Mouse (Mus musculus) kidney, postnatal 25 days (tissue): ENCODE measurements around the gene Ubash3b.

Source experiments
- DNase-seq, 2 experiments: peaks; one replicate each; pipeline ENCODE4 v3.0.0; 2021; ENCODE audit warnings: mixed read lengths in 2 of 2

Gene Ubash3b

GRCm38 (mm10) chr9:41161413-41161812 lies at the start of gene Ubash3b:
Ubash3b (minus strand) TSS chr9:41161697.
- DNase-seq, result peak in 1 of 2 experiments; percentile 46

DNA sequence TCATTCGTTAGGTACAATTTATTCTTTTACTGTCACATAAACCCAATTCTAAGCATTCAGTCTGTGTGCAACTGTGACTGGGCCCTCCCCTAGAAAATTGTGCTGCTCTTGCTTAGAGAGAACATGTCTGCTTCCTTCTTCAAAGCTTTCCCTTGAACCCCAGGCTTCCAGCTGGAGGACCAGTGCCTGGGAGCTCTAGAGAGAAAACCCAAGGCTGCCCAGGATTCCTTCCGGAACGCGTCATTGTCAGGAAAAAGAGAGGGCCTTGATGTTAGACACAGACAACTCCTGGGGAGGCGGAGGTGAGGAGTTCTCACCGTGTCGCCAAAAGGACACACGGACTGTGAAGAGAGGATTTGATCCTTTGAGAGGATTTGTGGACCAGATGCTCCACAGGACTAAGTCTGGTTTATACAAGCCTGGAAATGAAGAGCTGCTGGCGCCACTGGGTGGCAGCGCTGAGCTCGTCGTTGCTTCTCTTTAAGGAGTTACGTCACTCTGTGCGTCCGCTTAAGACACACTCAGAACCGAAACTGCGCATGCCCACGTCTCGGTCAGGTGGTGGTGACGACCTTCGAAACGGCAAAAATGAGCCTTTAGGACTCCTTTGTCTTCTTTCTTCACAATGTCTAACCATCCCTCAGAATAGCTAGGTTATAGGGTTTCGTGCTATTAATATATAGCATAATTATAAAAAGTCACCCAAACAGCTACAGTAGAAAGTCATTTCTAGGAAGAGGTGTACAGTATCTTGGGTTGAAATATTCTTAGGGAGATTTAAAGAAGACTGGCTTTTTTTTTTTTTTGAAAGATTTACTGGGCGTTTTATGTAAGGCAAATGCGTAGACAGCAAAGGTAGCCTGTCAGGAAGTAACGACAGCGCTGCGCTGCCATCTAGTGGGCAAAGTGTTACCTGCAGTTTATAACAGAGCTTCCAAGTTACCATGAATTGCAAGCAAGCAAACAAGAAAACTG lies 45.9 kb upstream of the Ubash3b start:
- peak; percentile 97 to 98 for DNase-seq

DNA sequence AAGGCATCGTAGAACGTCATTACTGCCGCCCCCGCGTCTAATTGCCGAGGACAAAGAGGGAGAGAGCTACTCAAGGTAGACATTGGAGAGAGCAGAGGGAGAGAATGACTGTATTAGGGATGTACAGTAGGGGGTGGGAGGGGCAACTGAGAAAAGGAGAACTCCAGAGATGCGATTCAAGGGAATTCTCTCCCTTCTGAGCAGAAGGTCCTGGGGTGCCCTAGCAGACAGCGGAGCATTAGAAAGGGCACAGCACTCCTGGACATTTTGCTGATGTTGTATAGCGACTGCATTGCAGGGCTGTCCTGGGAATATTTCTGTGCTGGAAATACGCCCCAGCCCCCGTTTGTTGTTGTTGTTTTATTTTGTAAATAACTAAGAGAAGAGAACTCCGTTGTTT lies 45.2 kb upstream of the Ubash3b start:
- DNase-seq, result no peak

- DNase-seq, result no peak
Measured at GRCm38 (mm10) chr9:41205267-41205666, 43.8 kb upstream of the Ubash3b start.

DNA sequence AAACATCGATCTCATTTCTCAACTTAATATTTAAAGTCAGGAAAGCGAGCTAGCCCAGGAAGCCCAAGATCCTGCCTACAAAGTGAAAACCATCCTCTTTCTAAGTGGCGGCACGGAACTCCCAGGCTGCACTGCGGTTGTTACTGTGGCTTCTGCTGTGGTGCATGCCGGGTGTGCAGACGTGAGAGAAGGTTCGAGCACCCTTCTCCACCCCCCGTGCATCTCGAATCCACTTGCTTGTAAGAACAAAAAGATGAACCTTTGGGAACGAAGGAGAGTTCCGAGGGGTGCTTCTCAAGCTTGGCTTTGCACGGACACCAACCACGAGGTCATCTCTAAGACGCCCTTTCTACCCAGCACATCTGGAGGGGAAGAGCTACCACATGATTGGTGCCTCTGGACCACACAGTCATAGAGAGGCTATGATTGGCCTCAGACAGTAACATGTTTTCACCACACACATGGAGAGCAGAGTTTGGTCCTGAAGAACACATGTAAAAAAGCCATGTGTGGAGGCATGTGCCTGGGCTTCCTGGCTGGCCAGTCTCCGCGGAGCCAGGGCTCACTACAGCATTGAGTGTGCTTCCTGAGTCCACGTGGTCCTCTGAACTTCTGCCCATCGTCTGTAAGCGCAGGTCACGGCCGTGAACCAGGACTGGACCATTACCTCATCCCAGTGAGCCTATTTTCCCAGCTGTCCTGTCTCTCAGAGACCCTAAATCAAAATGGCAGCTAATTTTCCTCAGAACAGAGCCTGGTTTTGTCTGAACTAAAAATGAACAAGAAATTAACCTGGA lies 38.2 kb upstream of the Ubash3b start:
- DNase-seq, result peak; percentile 18 to 58

DNA sequence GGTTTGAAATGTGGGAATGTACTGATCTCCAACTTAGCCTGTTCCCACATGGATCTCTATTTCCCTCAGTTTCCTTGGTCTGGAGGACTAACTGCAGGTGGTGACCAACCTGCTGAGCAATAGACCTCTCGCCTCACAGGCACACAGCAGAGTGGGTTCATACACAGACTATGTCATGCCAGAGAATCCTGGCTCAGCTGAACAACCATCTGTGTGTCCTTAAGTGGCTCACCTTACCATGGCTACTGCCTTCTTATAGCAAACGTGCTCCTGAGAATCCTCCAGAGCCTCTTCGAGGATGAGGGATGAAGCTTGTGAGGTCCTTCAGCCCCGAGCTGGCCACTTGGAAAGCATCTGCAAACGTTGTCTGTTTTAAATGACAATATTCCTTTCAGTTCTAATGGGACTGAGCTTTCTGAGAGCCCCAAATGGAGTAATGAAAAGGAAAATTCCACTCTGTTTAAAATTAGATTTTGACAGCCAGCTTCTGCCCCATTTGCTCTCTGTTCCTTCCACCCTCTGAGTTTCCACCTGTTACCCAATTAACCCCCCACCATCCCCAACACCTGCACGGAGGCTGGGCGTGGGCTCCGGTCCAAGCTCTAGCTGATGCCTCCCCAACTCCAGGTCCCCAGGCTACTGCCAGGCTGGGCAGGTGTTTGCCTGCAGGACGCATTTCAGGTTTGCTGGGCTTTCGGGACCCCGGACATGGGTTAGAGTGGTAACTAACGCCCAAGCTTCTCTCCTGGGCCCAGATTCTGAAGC lies 37.2 kb upstream of the Ubash3b start:
- DNase-seq, result no peak

- no peak for DNase-seq
Measured at GRCm38 (mm10) chr9:41195742-41196311, 34.3 kb upstream of the Ubash3b start.

GRCm38 (mm10) chr9:41191651-41192210 lies 30.2 kb upstream of the Ubash3b start:
- no peak for DNase-seq

- DNase-seq, result peak; percentile 59 to 73
Measured at GRCm38 (mm10) chr9:41190745-41191482, 29.4 kb upstream of the Ubash3b start.

DNA sequence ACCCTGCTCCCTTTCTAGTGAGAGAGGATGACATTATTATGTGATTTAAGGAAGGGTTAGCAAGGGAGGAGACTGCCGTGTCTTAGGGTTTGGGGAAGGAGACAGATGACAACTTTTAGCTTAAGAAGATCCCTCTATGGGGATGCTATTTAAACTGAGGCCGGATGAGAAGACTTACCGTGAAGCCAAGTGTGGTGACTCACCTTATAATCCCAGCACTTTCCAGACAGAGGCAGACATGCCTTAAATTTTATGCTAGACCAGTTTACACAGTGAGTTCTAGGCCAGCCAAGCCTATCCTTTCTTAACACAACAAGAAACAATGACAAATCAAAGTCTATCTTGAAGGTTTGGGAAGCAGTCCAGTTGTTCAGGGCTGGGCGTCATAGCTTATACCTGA lies 26.4 kb upstream of the Ubash3b start:
- no peak for DNase-seq

DNA sequence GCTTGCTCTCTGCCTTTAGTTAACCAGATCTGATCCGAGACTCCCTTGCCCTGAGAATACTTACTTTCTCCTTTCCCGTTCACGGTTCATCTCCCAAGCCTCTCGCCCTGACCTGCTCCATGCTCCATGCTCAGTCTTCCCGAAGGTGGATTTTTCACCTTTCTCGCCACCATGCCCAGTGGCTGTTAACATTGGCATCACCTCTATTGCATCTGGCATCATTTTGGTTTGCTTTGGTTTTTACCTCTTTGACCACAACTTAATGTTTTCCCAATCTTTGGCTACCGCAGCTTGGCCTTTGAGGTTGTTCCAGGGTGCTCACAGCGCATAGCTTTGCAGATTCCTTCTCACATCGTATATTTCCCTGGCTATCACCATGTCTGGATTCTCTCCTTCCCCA lies 26.0 kb upstream of the Ubash3b start:
- DNase-seq, result no peak

DNA sequence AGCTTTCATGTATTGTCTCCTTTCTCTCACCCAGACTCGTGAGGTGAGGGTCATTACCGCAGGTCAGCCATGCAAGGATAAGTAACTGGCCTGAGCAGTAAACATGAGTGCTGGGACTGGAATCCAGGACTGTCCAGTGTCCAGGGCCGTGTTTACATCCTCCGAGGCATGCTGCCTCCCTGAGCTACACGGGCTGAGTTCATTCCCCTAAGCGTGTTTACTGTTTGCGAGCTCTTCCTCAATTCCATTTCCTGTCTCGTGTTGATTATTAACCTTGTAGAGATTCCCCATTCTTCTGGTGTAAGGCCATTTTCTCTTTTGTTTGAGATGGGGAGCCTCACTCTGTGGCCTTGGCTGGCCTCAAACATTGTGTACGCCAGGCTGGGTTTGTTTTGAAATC lies 23.8 kb upstream of the Ubash3b start:
- DNase-seq, result no peak

- peak; percentile 51 to 53 for DNase-seq
Measured at GRCm38 (mm10) chr9:41182550-41182949, 21.1 kb upstream of the Ubash3b start.

DNA sequence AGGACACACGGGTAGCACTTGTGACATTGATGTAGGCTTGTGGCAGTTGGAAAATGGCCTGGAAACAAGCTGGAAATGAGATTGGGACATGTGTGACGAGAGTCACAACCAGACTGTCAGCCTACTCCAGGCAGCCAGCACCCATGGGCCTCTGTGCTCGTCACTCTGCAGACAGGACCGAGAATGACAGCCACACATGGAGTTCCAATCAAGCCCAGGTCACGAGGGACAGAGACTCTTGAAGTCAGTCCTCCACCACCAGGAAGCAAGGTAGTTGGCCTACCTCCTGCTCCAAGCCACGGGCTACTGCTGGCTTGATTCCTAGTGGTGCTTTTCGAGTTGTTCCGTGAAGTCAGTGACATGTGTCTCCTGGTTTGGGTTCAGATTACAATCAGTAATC lies 20.3 kb upstream of the Ubash3b start:
- no peak for DNase-seq

- no peak for DNase-seq
Measured at GRCm38 (mm10) chr9:41181372-41181771, 19.9 kb upstream of the Ubash3b start.

- DNase-seq, result no peak
Measured at GRCm38 (mm10) chr9:41179056-41179455, 17.6 kb upstream of the Ubash3b start.

GRCm38 (mm10) chr9:41173158-41173557 lies 11.7 kb upstream of the Ubash3b start:
- DNase-seq, result no peak

GRCm38 (mm10) chr9:41172426-41172825 lies 10.9 kb upstream of the Ubash3b start:
- DNase-seq, result no peak

- no peak for DNase-seq
Measured at GRCm38 (mm10) chr9:41170026-41170425, 8.5 kb upstream of the Ubash3b start.

- no peak for DNase-seq
Measured at GRCm38 (mm10) chr9:41168656-41169055, 7.2 kb upstream of the Ubash3b start.

- no peak for DNase-seq
Measured at GRCm38 (mm10) chr9:41168206-41168605, 6.7 kb upstream of the Ubash3b start.
